Mouse (Mus musculus) forebrain, embryonic 15.5 days (tissue): ENCODE data around the gene Plagl2. TPM values are rescaled to one million over a fixed set of nuclear protein-coding genes. Genes with fewer than 3 reads are reported as not detected.
"Not testable (repeated sequence)": the region's sequence is repeated elsewhere in the genome, so short reads cannot be mapped to it uniquely, and the experiment has no call there.

Source experiments
- ATAC-seq: fragments of 200-750 bp; cut with Nextera tagmentation; replicated peaks from 2 replicates; pipeline ENCODE4 v1.8.0; 2017; ENCODE audit warnings: mild to moderate bottlenecking, moderate TSS enrichment, moderate library complexity
- H3K27ac ChIP-seq: fragments of 300-500 bp; sonication (generic); replicated peaks from 2 replicates; pipeline ENCODE4 v1.5.1; 2015; ENCODE audit warnings: mild to moderate bottlenecking, inconsistent platforms
- H3K27me3 ChIP-seq: fragments of 300-500 bp; sonication (generic); 2 replicates; pipeline ENCODE4 v1.6.1; 2015; ENCODE audit warnings: inconsistent platforms
- H3K36me3 ChIP-seq: fragments of 300-500 bp; sonication (generic); 2 replicates; pipeline ENCODE4 v1.6.1; 2015; ENCODE audit warnings: mild to moderate bottlenecking, inconsistent platforms
- H3K4me1 ChIP-seq: fragments of 300-500 bp; sonication (generic); 2 replicates; pipeline ENCODE4 v1.6.1; 2015; ENCODE audit warnings: inconsistent platforms
- H3K4me2 ChIP-seq: fragments of 300-500 bp; sonication (generic); replicated peaks from 2 replicates; pipeline ENCODE4 v1.6.1; 2015; ENCODE audit warnings: mild to moderate bottlenecking, inconsistent platforms
- H3K4me3 ChIP-seq: fragments of 300-500 bp; sonication (generic); 2 replicates; pipeline ENCODE4 v1.5.1; 2015; ENCODE audit warnings: mild to moderate bottlenecking, inconsistent platforms
- H3K9ac ChIP-seq: fragments of 300-500 bp; sonication (generic); replicated peaks from 2 replicates; pipeline ENCODE4 v1.6.1; 2015; ENCODE audit warnings: mild to moderate bottlenecking, inconsistent platforms
- H3K9me3 ChIP-seq: fragments of 300-500 bp; sonication (generic); 2 replicates; pipeline ENCODE4 v1.6.1; 2016; ENCODE audit warnings: inconsistent platforms
- WGBS: fragments of 180-500 bp; shearing (Covaris S2); methylation state at CpG from one replicate; pipeline ENCODE4 v1.1.7; 2015; ENCODE audit warnings: mixed read lengths; 5-methylcytosine and 5-hydroxymethylcytosine counted together
- polyA plus RNA-seq: library from polyadenylated mRNA; unstranded; fragments of >200 nt; fragmentation: Nextera tagmentation; extraction: Ambion mirVana; gene quantifications from 2 replicates; pipeline ENCODE4 v1.2.1, GENCODE M21; 2015

Gene Plagl2
- polyA plus RNA-seq, result 6.8 and 7.7 TPM in 2 replicates

DNA sequence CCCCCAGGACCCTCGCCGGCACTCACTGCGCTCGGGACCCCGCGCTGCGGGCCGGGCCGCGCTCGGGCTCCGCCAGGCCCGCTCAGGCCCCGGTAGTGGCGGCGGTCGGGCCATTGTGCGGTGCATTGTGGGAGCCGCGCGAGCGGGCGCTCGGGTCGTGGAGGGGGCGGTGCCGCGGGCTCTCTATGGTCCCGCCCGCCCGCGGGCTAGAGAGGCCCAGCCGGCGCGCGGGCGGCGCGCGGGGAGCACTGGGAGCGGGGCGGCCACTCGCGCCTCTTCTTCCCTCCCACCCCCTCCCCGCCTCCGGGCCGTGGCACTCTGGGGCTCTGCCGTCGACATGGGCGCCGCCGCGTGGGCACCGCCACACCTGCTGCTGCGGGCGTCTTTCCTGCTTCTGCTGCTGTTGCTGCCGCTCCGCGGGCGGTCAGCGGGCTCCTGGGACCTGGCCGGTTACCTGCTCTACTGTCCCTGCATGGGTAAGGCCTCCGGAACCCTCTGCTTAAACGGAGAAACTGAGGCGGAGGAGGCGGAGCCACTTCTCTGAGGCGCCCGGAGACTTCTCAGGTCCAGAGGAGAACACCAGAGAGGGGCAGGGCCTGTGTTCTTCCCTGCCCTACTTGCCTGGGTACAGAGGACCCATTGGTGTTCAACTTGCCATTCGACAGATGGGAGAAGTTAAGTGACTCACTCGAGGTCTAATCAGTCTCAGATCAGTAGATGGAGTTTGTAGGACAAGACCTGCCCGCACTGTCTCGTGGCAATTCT lies at the start of gene Plagl2, which contains the start of gene Pofut1:
Gene Plagl2 (minus strand): TSS at position 177 of the 765 bp plus-strand sequence.
Gene Pofut1 (plus strand): TSS at position 284 of the 765 bp plus-strand sequence.
- H3K36me3 ChIP-seq, result no peaks in the 10 kb centered on the region
- H3K4me3 ChIP-seq, result peak within 1 kb of the TSS; percentile 92
- H3K27me3 ChIP-seq, result no peaks in the 10 kb centered on the region
- H3K4me1 ChIP-seq, result peaks cover 39% of the 10 kb centered on the region
- peak within 1 kb of the TSS; percentile 92 for H3K9ac ChIP-seq
- peak within 1 kb of the TSS; percentile 85 for H3K27ac ChIP-seq
- under 1% methylated on average over 50 of the region's 72 CpGs for WGBS
- peak within 1 kb of the TSS; percentile 84 for H3K4me2 ChIP-seq
- no peaks in the 10 kb centered on the region for H3K9me3 ChIP-seq
- ATAC-seq, result peak; percentile 99

DNA sequence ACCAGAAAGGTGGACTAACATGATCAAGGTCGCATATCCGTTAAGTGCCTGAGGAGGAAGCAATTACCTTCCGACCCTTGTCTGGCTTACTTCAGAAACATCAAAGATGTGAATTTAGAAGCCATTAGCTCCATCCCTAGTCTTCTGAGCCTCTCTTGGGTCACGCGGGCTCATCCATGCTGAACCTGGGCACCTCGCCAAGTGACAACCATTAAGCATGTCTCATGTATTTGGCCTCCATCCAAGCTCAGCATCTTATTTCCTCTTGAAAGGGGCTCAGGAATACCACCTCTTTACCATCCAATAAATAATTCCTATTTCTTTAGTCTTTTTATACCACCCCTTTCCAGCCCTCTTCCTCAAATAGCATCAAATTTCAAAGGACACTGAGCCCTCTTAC lies 46.6 kb upstream of the Plagl2 start:
- Histone ChIP-seq H3K4me3 (no peak overlapping the region), H3K4me1 (peaks cover 25% of the 10 kb centered on the region), H3K4me2 (no peak overlapping the region), H3K36me3 (no peaks in the 10 kb centered on the region), H3K9ac (no peak overlapping the region), H3K27me3 (no peaks in the 10 kb centered on the region), H3K27ac (no peak overlapping the region), H3K9me3 (no peaks in the 10 kb centered on the region)
- ATAC-seq, result no peak
- 31% methylated on average over 6 of the region's 6 CpGs for WGBS

DNA sequence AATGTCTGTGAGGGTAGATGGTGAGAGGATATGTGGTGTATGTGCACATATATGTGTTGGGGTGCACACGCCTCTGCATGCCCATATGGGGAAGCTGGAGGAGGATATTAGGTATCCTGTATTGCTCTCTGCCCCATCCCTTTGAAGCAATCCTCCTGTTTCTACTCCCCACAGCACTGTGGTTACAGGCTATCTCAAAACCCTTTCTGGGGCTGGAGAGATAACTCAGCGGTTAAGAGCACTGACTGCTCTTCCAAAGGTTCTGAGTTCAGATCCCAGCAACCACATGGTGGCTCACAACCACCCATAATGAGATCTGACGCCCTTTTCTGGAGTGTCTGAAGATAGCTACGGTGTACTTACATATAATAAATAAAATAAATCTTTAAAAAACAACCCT lies 45.3 kb upstream of the Plagl2 start:
- H3K4me3 ChIP-seq, result no peak overlapping the region
- H3K9ac ChIP-seq, result no peak overlapping the region
- no peak overlapping the region for H3K27ac ChIP-seq
- ATAC-seq, result no peak
- no peaks in the 10 kb centered on the region for H3K27me3 ChIP-seq
- no peaks in the 10 kb centered on the region for H3K36me3 ChIP-seq
- no peaks in the 10 kb centered on the region for H3K9me3 ChIP-seq
- H3K4me1 ChIP-seq, result peaks cover 13% of the 10 kb centered on the region
- 85% methylated on average over 4 of the region's 4 CpGs for WGBS
- no peak overlapping the region for H3K4me2 ChIP-seq

DNA sequence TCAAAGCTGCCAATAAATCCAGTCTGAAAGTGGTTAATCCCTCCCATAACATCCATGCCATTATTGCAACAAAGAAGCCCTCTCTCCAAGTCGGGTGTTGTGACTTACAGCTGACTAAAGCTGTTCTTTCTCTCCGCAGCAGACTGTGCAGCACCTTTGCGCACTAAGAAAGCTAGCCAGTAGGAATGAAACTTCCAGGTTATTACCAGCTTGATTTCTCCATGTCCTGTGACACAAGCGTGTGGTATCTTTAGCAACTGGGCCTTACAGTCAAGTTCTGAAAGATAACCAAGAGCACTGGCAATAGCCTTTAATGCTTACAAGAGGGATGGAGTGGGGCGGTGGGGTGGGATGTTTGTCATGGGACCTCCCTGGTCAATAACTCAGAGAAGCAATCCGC lies 42.7 kb upstream of the Plagl2 start:
- H3K9ac ChIP-seq, result no peak overlapping the region
- H3K27ac ChIP-seq, result no peak overlapping the region
- no peaks in the 10 kb centered on the region for H3K9me3 ChIP-seq
- H3K4me1 ChIP-seq, result peaks cover 6% of the 10 kb centered on the region; the same call in 1 of the 2 replicates
- H3K4me3 ChIP-seq, result no peak overlapping the region
- no peak overlapping the region for H3K4me2 ChIP-seq
- WGBS, result 88% methylated on average over 6 of the region's 6 CpGs
- no peaks in the 10 kb centered on the region for H3K27me3 ChIP-seq
- ATAC-seq, result no peak
- H3K36me3 ChIP-seq, result no peaks in the 10 kb centered on the region

DNA sequence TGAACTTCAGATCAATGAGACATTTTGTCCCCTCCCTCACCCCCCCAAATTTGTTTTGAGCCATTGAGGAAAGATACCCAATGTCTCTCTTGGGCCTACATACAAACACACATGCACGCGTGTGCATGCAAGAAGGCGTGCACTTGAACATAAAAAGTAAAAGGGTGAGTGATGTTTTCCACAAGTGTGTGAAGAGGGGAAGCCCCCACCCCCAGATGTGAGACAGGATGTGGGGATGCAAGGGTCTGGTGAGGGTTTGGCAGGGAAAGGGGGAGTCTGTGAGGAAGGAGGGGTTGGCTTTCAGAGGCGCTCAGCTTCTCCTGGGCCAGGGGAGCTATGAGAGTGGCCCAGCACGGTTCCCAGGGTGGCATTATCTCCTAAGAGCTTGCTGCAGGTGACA lies 37.1 kb upstream of the Plagl2 start:
- Histone ChIP-seq H3K4me1 (no peaks in the 10 kb centered on the region), H3K9me3 (no peaks in the 10 kb centered on the region), H3K27me3 (no peaks in the 10 kb centered on the region), H3K27ac (no peak overlapping the region), H3K36me3 (no peaks in the 10 kb centered on the region), H3K4me3 (no peak overlapping the region), H3K9ac (no peak overlapping the region), H3K4me2 (no peak overlapping the region)
- WGBS, result 80% methylated on average over 5 of the region's 5 CpGs
- no peak for ATAC-seq

DNA sequence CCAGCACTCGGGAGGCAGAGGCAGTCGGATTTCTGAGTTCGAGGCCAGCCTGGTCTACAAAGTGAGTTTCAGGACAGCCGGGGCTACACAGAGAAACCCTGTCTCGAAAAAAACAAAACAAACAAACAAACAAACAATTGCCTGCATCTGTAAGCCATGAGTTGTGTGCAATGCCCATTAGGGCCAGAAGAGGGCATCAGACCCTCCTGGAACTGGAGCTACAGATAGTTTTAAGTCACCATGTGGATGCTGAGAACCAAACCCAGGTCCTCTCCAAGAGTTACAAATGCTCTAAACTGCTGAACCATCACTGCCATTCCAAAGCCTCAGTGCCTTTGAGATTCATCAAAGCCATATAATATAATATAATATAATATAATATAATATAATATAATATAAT lies 35.6 kb upstream of the Plagl2 start:
- not testable (repeated sequence) for H3K27ac ChIP-seq, H3K9ac ChIP-seq, H3K9me3 ChIP-seq, H3K4me2 ChIP-seq, H3K36me3 ChIP-seq, H3K27me3 ChIP-seq, H3K4me1 ChIP-seq, H3K4me3 ChIP-seq, ATAC-seq
- WGBS, result 96% methylated on average over 5 of the region's 5 CpGs

DNA sequence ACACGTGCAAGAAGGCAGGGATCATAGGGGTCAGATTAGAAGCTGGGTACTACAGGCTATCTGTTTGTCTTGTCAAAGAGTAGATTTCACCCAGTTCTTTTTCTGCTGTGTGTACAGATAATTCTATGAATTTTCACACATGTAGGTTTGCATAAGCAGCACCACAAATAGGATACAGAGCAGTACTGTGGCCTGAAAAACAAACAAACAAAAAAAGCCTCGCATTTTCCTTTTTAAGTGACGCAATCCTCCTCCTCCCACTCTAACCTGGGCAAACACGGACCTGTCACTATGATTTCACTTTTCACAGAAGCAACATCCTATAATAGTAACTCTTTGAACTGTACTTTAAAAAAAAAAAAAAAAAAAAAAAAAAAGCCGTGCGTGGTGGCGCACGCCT lies 35.2 kb upstream of the Plagl2 start:
- Histone ChIP-seq H3K27ac (no peak overlapping the region), H3K4me2 (no peak overlapping the region), H3K4me3 (no peak overlapping the region), H3K4me1 (no peaks in the 10 kb centered on the region), H3K27me3 (no peaks in the 10 kb centered on the region), H3K36me3 (no peaks in the 10 kb centered on the region), H3K9ac (no peak overlapping the region), H3K9me3 (no peaks in the 10 kb centered on the region)
- no peak for ATAC-seq
- 96% methylated on average over 8 of the region's 8 CpGs for WGBS

DNA sequence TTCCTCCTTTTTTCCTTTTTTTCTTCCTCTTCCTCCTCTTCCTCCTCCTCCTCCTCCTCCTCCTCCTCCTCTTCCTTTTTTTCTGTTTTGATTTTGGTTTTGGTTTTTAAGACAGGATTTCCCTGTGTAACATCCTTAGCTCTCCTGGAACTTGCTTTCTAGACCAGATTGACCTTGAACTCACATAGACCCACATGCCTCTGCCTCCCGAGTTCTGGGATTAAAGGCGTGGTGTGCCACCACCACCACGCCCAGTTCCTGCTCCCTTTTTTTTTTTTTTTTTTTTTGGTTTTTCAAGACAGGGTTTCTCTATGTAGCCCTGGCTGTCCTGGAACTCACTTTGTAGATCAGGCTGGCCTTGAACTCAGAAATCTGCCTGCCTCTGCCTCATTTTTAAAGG lies 34.4 kb upstream of the Plagl2 start:
- not testable (repeated sequence) for H3K4me2 ChIP-seq, H3K9me3 ChIP-seq, H3K4me1 ChIP-seq, H3K27ac ChIP-seq, H3K36me3 ChIP-seq, H3K27me3 ChIP-seq, H3K4me3 ChIP-seq, H3K9ac ChIP-seq, ATAC-seq
- WGBS, result 80% methylated on average over 3 of the region's 3 CpGs

DNA sequence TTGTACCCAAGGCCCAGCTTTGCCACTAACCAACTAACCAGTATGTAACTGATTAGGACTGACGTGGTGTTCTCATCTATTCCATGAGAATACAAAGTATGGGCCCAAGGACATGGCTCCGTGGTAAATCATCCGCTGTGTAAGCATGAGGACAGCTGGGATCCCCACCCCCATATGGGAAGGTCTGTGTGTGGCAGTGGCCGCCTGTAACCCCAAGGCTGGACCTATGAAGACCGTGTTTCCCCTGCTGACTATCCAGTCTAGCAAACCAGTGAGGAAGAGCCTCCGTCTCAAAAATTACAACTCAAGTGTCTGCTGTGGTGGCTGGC lies 33.7 kb upstream of the Plagl2 start:
- Histone ChIP-seq H3K4me1 (no peaks in the 10 kb centered on the region), H3K9me3 (no peaks in the 10 kb centered on the region), H3K27ac (no peak overlapping the region), H3K9ac (no peak overlapping the region), H3K4me2 (no peak overlapping the region), H3K36me3 (no peaks in the 10 kb centered on the region), H3K27me3 (no peaks in the 10 kb centered on the region), H3K4me3 (no peak overlapping the region)
- WGBS, result 77% methylated on average over 6 of the region's 6 CpGs
- ATAC-seq, result no peak

DNA sequence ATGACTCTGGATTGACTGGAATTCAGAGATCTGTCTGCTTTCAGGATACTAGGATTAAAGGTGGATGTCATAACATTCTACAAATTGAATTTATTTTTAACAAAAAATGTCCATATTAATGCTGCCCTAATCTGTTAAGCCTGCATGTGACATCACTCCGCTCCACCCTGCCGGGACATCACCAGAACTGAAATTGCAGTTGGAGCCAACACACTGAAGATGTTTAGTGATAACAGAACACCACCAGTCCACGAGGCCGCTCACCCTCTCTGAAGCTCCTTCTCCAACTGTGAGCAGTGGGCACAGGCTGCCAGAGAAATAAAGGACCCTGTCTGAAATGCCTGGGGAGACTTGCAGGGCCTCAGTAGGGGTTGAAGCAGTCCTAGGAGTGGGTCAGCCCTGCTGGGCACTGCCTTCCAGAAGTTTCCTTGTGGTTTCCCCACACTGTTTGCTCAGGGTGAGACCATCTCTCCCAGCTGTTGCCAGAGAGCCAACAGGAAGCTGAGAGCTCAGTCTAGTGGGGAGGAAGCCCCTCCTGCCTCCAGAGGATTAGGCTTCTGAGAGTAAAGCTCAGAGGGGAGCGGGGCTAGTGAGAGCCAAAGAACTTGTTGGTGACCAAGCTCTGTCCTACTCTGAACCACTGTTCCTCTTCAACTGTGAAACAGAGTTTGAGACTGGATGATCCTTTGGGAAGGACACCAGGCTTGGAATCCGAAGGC lies 33.1 kb upstream of the Plagl2 start:
- not testable (repeated sequence) for H3K4me2 ChIP-seq, H3K4me3 ChIP-seq, H3K27me3 ChIP-seq, H3K27ac ChIP-seq, ATAC-seq, H3K36me3 ChIP-seq, H3K4me1 ChIP-seq, H3K9me3 ChIP-seq, H3K9ac ChIP-seq
- 68% methylated on average over 6 of the region's 6 CpGs for WGBS

DNA sequence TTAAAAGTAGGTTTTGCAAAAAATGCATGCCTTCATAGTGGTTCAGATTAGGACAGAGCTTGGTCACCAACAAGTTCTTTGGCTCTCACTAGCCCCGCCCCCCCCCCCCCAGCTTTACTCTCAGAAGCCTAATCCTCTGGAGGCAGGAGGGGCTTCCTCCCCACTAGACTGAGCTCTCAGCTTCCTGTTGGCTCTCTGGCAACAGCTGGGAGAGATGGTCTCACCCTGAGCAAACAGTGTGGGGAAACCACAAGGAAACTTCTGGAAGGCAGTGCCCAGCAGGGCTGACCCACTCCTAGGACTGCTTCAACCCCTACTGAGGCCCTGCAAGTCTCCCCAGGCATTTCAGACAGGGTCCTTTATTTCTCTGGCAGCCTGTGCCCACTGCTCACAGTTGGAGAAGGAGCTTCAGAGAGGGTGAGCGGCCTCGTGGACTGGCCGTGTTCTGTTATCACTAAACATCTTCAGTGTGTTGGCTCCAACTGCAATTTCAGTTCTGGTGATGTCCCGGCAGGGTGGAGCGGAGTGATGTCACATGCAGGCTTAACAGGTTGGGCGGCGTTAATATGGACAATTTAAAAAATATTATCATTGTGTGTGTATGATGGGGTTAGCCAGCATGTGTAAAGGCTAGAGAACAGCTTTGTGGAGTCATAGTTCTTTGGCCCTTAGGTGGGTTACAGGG lies 29.1 kb upstream of the Plagl2 start:
- H3K36me3 ChIP-seq, result peaks cover 16% of the 10 kb centered on the region
- 67% methylated on average over 8 of the region's 8 CpGs for WGBS
- H3K4me1 ChIP-seq, H3K4me3 ChIP-seq, H3K4me2 ChIP-seq, H3K9me3 ChIP-seq, H3K9ac ChIP-seq, ATAC-seq, H3K27ac ChIP-seq, H3K27me3 ChIP-seq: not testable (repeated sequence)

DNA sequence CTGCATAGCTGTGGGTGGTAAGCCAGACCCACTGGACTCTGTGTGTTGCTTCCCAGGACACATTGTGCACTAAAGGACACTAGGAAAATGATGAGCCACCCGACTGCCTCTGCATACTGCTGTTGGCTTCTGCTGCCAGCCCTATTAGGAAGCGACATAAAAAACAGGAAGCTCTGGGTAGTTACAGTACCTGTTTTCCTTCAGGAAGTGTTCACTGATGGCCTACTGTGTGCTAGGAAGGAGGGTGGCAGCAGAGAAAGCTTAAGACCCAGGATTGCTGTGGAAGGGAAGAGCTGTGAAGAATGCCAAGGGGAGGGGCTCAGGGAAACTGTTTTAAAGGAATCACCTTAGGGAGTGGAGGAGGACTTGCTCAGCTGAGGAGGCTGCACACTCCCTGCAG lies 26.1 kb upstream of the Plagl2 start:
- H3K27ac ChIP-seq, result no peak overlapping the region
- H3K9me3 ChIP-seq, result no peaks in the 10 kb centered on the region
- no peaks in the 10 kb centered on the region for H3K4me1 ChIP-seq
- no peak for ATAC-seq
- no peak overlapping the region for H3K4me3 ChIP-seq
- WGBS, result 88% methylated on average over 2 of the region's 2 CpGs
- no peaks in the 10 kb centered on the region for H3K27me3 ChIP-seq
- no peak overlapping the region for H3K4me2 ChIP-seq
- H3K36me3 ChIP-seq, result peaks cover 34% of the 10 kb centered on the region
- no peak overlapping the region for H3K9ac ChIP-seq
